Mouse (Mus musculus) G1E (cell line): Measurements from ENCODE around the gene Asap2. TPM values are rescaled to one million over a fixed set of nuclear protein-coding genes. Genes with fewer than 3 reads are reported as not detected.

Experiments
- ATAC-seq: 2 replicates; pipeline ENCODE4 v1.8.0; 2016; ENCODE audit warnings: mild to moderate bottlenecking; ENCODE audit not compliant: insufficient number of reproducible peaks, poor library complexity, low FRiP score, severe bottlenecking; ENCODE audit errors: extremely low read depth
- DNase-seq: peaks from one replicate; pipeline ENCODE4 v3.0.0; 2012; ENCODE audit warnings: low spot score
- H3K27me3 ChIP-seq: 2 replicates; pipeline ENCODE4 v1.6.1; 2012; ENCODE audit warnings: mild to moderate bottlenecking, low read length, inconsistent platforms; ENCODE audit not compliant: insufficient read depth
- H3K36me3 ChIP-seq: replicated peaks from 2 replicates; pipeline ENCODE3; 2012; ENCODE audit warnings: mild to moderate bottlenecking, inconsistent platforms
- H3K4me1 ChIP-seq: 2 replicates; pipeline ENCODE4 v1.6.1; 2012; ENCODE audit warnings: low read depth, low read length, inconsistent platforms, mixed read lengths; ENCODE audit not compliant: insufficient read depth
- H3K4me3 ChIP-seq: 2 replicates; pipeline ENCODE4 v1.5.1; 2012; ENCODE audit warnings: low read depth, mild to moderate bottlenecking, inconsistent platforms, low read length, moderate library complexity, mixed read lengths
- H3K9me3 ChIP-seq: replicated peaks from 2 replicates; pipeline ENCODE4 v1.6.1; 2012; ENCODE audit warnings: inconsistent platforms
- CTCF ChIP-seq: IDR thresholded peaks from 2 replicates; pipeline ENCODE4 v1.5.1; 2012; ENCODE audit warnings: low read depth, low read length, inconsistent platforms, mixed read lengths
- GATA1 ChIP-seq: IDR thresholded peaks from 2 replicates; pipeline ENCODE4 v1.6.1; 2012; ENCODE audit warnings: borderline replicate concordance, low read length, inconsistent platforms, mixed read lengths
- GATA2 ChIP-seq: IDR thresholded peaks from 2 replicates; pipeline ENCODE4 v1.6.1; 2012; ENCODE audit warnings: low read depth, low read length, inconsistent platforms, borderline replicate concordance
- POLR2AphosphoS5 ChIP-seq: IDR thresholded peaks from 2 replicates; pipeline ENCODE4 v1.6.1; 2012; ENCODE audit warnings: low read depth, low read length, inconsistent platforms; ENCODE audit not compliant: insufficient replicate concordance
- TAL1 ChIP-seq: conservative IDR thresholded peaks from 2 replicates; pipeline ENCODE4 v1.6.1; 2012; ENCODE audit warnings: low read depth, low read length, inconsistent platforms, mixed read lengths
- polyA plus RNA-seq: library from polyadenylated mRNA; stranded (reverse); fragments of >175 nt; gene quantifications from 2 replicates; pipeline ENCODE4 v1.2.3, GENCODE M21; 2012
- total RNA-seq, 2 experiments: library from RNA; stranded (forward) in 1 of 2; stranded (reverse) in 1 of 2; fragments of 200-1000 nt in 1 of 2; fragments of >200 nt in 1 of 2; fragmentation: Nextera tagmentation in 1 of 2; gene quantifications; 2 replicates each; pipeline ENCODE4 v1.2.3; 2014 to 2017

The Asap2 gene
- total and polyA plus RNA-seq, 3 experiments = not detected

- H3K36me3 ChIP-seq = no peaks in the 10 kb centered on the region
- TF ChIP-seq TAL1 (no peak), GATA1 (no peak), GATA2 (no peak), CTCF (no peak), POLR2AphosphoS5 (no peak)
- H3K9me3 ChIP-seq = 0 out of 2 replicates have a peak, but pooled peaks cover 8% of the 10 kb centered on the region
Measured at GRCm38 (mm10) chr12:21209273-21209672, 219.0 kb downstream of the Asap2 start.

GRCm38 (mm10) chr12:21212876-21213275, 222.6 kb downstream of the Asap2 start:
- ATAC-seq = no peak
- no peaks in the 10 kb centered on the region for H3K36me3 ChIP-seq
- TF ChIP-seq GATA2 (no peak), GATA1 (no peak), POLR2AphosphoS5 (no peak), TAL1 (no peak), CTCF (no peak)

More at GRCm38 (mm10) chr12:21209273-21209672, 219.0 kb downstream of the Asap2 start:
- Histone ChIP-seq H3K4me3 (no peak overlapping the region), H3K27me3 (no peaks in the 10 kb centered on the region), H3K4me1 (no peaks in the 10 kb centered on the region)
- DNase-seq = no peak
- no peak for ATAC-seq

GRCm38 (mm10) chr12:21214551-21215165, 224.4 kb downstream of the Asap2 start:
- TF ChIP-seq TAL1 = no peak
- no peak for TF ChIP-seq GATA1
- no peak for TF ChIP-seq POLR2AphosphoS5
- no peak for TF ChIP-seq CTCF
- TF ChIP-seq GATA2 = no peak
- no peaks in the 10 kb centered on the region for H3K4me1 ChIP-seq
- H3K36me3 ChIP-seq = no peaks in the 10 kb centered on the region
- no peak for ATAC-seq
- no peak overlapping the region for H3K4me3 ChIP-seq
- peaks cover 4% of the 10 kb centered on the region; the same call in 1 of the 2 replicates for H3K9me3 ChIP-seq
- H3K27me3 ChIP-seq = no peaks in the 10 kb centered on the region
- no peak for DNase-seq

More at GRCm38 (mm10) chr12:21212876-21213275, 222.6 kb downstream of the Asap2 start:
- DNase-seq = no peak
- no peaks in the 10 kb centered on the region for H3K4me1 ChIP-seq
- H3K4me3 ChIP-seq = no peak overlapping the region
- H3K27me3 ChIP-seq = no peaks in the 10 kb centered on the region
- H3K9me3 ChIP-seq = peaks cover 6% of the 10 kb centered on the region; the same call in 1 of the 2 replicates

- H3K4me1 ChIP-seq = no peaks in the 10 kb centered on the region
- no peaks in the 10 kb centered on the region for H3K36me3 ChIP-seq
- DNase-seq (no peak), ATAC-seq (no peak)
- H3K27me3 ChIP-seq = no peaks in the 10 kb centered on the region
- H3K4me3 ChIP-seq = no peak overlapping the region
- H3K9me3 ChIP-seq = peaks cover 3% of the 10 kb centered on the region
- TF ChIP-seq POLR2AphosphoS5 (no peak), GATA2 (no peak), GATA1 (no peak), CTCF (no peak), TAL1 (no peak)
Measured at GRCm38 (mm10) chr12:21217776-21218444, 227.7 kb downstream of the Asap2 start.

- Histone ChIP-seq H3K27me3 (no peaks in the 10 kb centered on the region), H3K4me3 (no peak overlapping the region), H3K4me1 (no peaks in the 10 kb centered on the region), H3K36me3 (no peaks in the 10 kb centered on the region), H3K9me3 (peaks cover 3% of the 10 kb centered on the region)
- ATAC-seq (no peak), DNase-seq (no peak)
- TF ChIP-seq POLR2AphosphoS5 (no peak), TAL1 (no peak), GATA2 (no peak)
Measured at GRCm38 (mm10) chr12:21220596-21220995, 230.3 kb downstream of the Asap2 start.

GRCm38 (mm10) chr12:21223923-21224322, 233.7 kb downstream of the Asap2 start:
- Histone ChIP-seq H3K27me3 (no peaks in the 10 kb centered on the region), H3K9me3 (peaks cover 5% of the 10 kb centered on the region), H3K4me3 (no peak overlapping the region), H3K36me3 (no peaks in the 10 kb centered on the region), H3K4me1 (no peaks in the 10 kb centered on the region)
- DNase-seq = no peak
- TF ChIP-seq GATA2 (no peak), GATA1 (no peak), TAL1 (no peak), POLR2AphosphoS5 (no peak), CTCF (no peak)
- ATAC-seq = no peak
